Comparison of ENCODE assay signal across 22 mouse cellular contexts in genomic region chr4:133223875-133224274, GRCm38 (mm10). TPM values are rescaled to one million over a fixed set of nuclear protein-coding genes. Genes with fewer than 3 reads are reported as not detected.
DNase-seq lines count a peak whose midpoint lies in the region; ATAC-seq lines count a peak whose summit lies in the region.
"Had no signal": no experiment of that assay in that cellular context is flagged by ENCODE, and none has a peak within 500 bp of the region (broad histone marks: within the 10 kb centered on the region; RNA-seq: fewer than 3 reads in every experiment).

No protein-coding gene starts in this region.

- DNase-seq in lung, postnatal 25 days (ENCODE audit: low spot score): no peak
- DNase-seq in embryonic facial prominence, embryonic 10.5 days (ENCODE audit: low spot score): peak; percentile 33
- DNase-seq in left cerebral cortex, adult 8-10 months (ENCODE audit: low spot score in 2 of 2): no peak
- no peak for DNase-seq in urinary bladder, postnatal 10 days (ENCODE audit: low spot score)
- DNase-seq: adrenal gland, postnatal 10 days; cerebellum, adult 9-11 months; heart, postnatal 14 days; kidney, adult 18-20 months; kidney, postnatal 36 days; left cerebral cortex, postnatal 4 days; liver, embryonic 13.5 days; lung, postnatal 36 days had no signal

- peak overlapping the region; percentile 14; the same call in 1 of the 2 replicates for H3K9ac ChIP-seq in lung, embryonic 16.5 days (ENCODE audit: low read length)
- H3K9ac ChIP-seq in embryonic facial prominence, embryonic 15.5 days: no peak overlapping the region
- peak overlapping the region; percentile 48 for H3K9ac ChIP-seq in stomach, embryonic 16.5 days (ENCODE audit: low read length)
- H3K9ac ChIP-seq: forebrain, embryonic 12.5 days; liver, embryonic 13.5 days; neural tube, embryonic 12.5 days had no signal

- H3K4me3 ChIP-seq in lung, embryonic 16.5 days (ENCODE audit: low read length): no peak overlapping the region
- no peak overlapping the region for H3K4me3 ChIP-seq in embryonic facial prominence, embryonic 10.5 days
- H3K4me3 ChIP-seq in embryonic facial prominence, embryonic 15.5 days (replicated peaks): no peak overlapping the region
- no peak overlapping the region for H3K4me3 ChIP-seq in stomach, embryonic 16.5 days (replicated peaks; ENCODE audit: low read length)
- H3K4me3 ChIP-seq: forebrain, embryonic 12.5 days; liver, embryonic 13.5 days; neural tube, embryonic 12.5 days had no signal

- no peaks in the 10 kb centered on the region for H3K9me3 ChIP-seq in lung, embryonic 16.5 days (ENCODE audit: control insufficient read depth, low read length)
- H3K9me3 ChIP-seq in embryonic facial prominence, embryonic 10.5 days: no peaks in the 10 kb centered on the region
- H3K9me3 ChIP-seq in embryonic facial prominence, embryonic 15.5 days (replicated peaks): no peaks in the 10 kb centered on the region
- H3K9me3 ChIP-seq in stomach, embryonic 16.5 days (replicated peaks; ENCODE audit: control insufficient read depth, low read length): no peaks in the 10 kb centered on the region
- H3K9me3 ChIP-seq: forebrain, embryonic 12.5 days; liver, embryonic 13.5 days; neural tube, embryonic 12.5 days had no signal

- H3K36me3 ChIP-seq in lung, embryonic 16.5 days (ENCODE audit: control insufficient read depth, insufficient read depth, low read length): no peaks in the 10 kb centered on the region
- no peaks in the 10 kb centered on the region for H3K36me3 ChIP-seq in embryonic facial prominence, embryonic 10.5 days (replicated peaks)
- H3K36me3 ChIP-seq in embryonic facial prominence, embryonic 15.5 days: no peaks in the 10 kb centered on the region
- H3K36me3 ChIP-seq in stomach, embryonic 16.5 days (ENCODE audit: control insufficient read depth, insufficient read depth, low read length): no peaks in the 10 kb centered on the region
- H3K36me3 ChIP-seq: forebrain, embryonic 12.5 days; liver, embryonic 13.5 days; neural tube, embryonic 12.5 days had no signal

- peaks cover 4% of the 10 kb centered on the region; the same call in 1 of the 2 replicates for H3K27me3 ChIP-seq in lung, embryonic 16.5 days (ENCODE audit: control insufficient read depth, insufficient read depth, low read depth, low read length)
- H3K27me3 ChIP-seq in embryonic facial prominence, embryonic 10.5 days (replicated peaks; ENCODE audit: low read depth, poor library complexity, severe bottlenecking): peaks cover 49% of the 10 kb centered on the region
- H3K27me3 ChIP-seq in embryonic facial prominence, embryonic 15.5 days: peaks cover 15% of the 10 kb centered on the region
- no peaks in the 10 kb centered on the region for H3K27me3 ChIP-seq in stomach, embryonic 16.5 days (ENCODE audit: control insufficient read depth, insufficient read depth, low read length)

- no peak overlapping the region for H3K4me2 ChIP-seq in lung, embryonic 16.5 days (ENCODE audit: low read depth, low read length)
- no peak overlapping the region for H3K4me2 ChIP-seq in embryonic facial prominence, embryonic 15.5 days (replicated peaks)
- H3K4me2 ChIP-seq in stomach, embryonic 16.5 days (ENCODE audit: low read depth, low read length): no peak overlapping the region
- H3K4me2 ChIP-seq: forebrain, embryonic 12.5 days; heart, embryonic 11.5 days; liver, embryonic 13.5 days; neural tube, embryonic 12.5 days had no signal

- WGBS in lung, embryonic 16.5 days: 34% methylated on average over 5 of the region's 5 CpGs
- WGBS in embryonic facial prominence, embryonic 10.5 days: 42% methylated on average over 5 of the region's 5 CpGs
- WGBS in embryonic facial prominence, embryonic 15.5 days: 36% methylated on average over 5 of the region's 5 CpGs
- WGBS in stomach, embryonic 16.5 days: 38% methylated on average over 5 of the region's 5 CpGs

- H3K4me1 ChIP-seq in lung, embryonic 16.5 days (replicated peaks; ENCODE audit: control insufficient read depth, insufficient read depth, low read length): peaks cover 4% of the 10 kb centered on the region
- peaks cover 54% of the 10 kb centered on the region for H3K4me1 ChIP-seq in embryonic facial prominence, embryonic 10.5 days
- peaks cover 39% of the 10 kb centered on the region for H3K4me1 ChIP-seq in embryonic facial prominence, embryonic 15.5 days
- H3K4me1 ChIP-seq in stomach, embryonic 16.5 days (ENCODE audit: control insufficient read depth, insufficient read depth, low read length): peaks cover 12% of the 10 kb centered on the region

- no peak overlapping the region for H3K27ac ChIP-seq in lung, embryonic 16.5 days (ENCODE audit: low read length)
- peak overlapping the region; percentile 65 for H3K27ac ChIP-seq in embryonic facial prominence, embryonic 10.5 days (replicated peaks)
- peak overlapping the region; percentile 52 for H3K27ac ChIP-seq in embryonic facial prominence, embryonic 15.5 days (replicated peaks)
- peak overlapping the region; percentile 78; the same call in 1 of the 2 replicates for H3K27ac ChIP-seq in stomach, embryonic 16.5 days (ENCODE audit: low read length)
- H3K27ac ChIP-seq: forebrain, embryonic 12.5 days; liver, embryonic 13.5 days; neural tube, embryonic 12.5 days had no signal

- ATAC-seq in lung, embryonic 16.5 days (ENCODE audit: low read depth): peak; percentile 51
- no peak for ATAC-seq in embryonic facial prominence, embryonic 15.5 days (ENCODE audit: insufficient number of reproducible peaks, low FRiP score, low TSS enrichment, low read depth)
- ATAC-seq in stomach, embryonic 16.5 days (ENCODE audit: insufficient read depth, low FRiP score): peak; percentile 70; the same call in 1 of the 2 replicates

RNA-seq across cellular contexts. Expression of gene Gpr3, which starts 11.5 kb away (rescaled TPM):
- polyA plus RNA-seq in lung, embryonic 16.5 days (2015; fragmentation: Nextera tagmentation; extraction: Ambion mirVana): 0.15 TPM in 1 of 2 replicates, not detected in the other
- polyA plus RNA-seq in embryonic facial prominence, embryonic 10.5 days (2016; fragmentation: Nextera tagmentation; extraction: Ambion mirVana): 0.11 and 0.57 TPM in 2 replicates
- 0.07 and 0.24 TPM in 2 replicates for polyA plus RNA-seq in embryonic facial prominence, embryonic 15.5 days (2015; fragmentation: Nextera tagmentation; extraction: Ambion mirVana)
- polyA plus RNA-seq in stomach, embryonic 16.5 days (2015; fragmentation: Nextera tagmentation; extraction: Ambion mirVana): 0.12 TPM in 1 of 2 replicates, not detected in the other
- total RNA-seq in left cerebral cortex, adult 8-10 months (2022): 1 to 10 TPM; 6.0 to 9.0 (median 6.9) TPM
- total RNA-seq: gastrocnemius, adult 8-10 months had no signal
- polyA plus RNA-seq: liver, embryonic 13.5 days; small intestine, adult 2 months; thymus, postnatal 0 days had no signal

RNA-seq across cellular contexts. Expression of gene Cd164l2, which starts 11.9 kb away (rescaled TPM):
- polyA plus RNA-seq in lung, embryonic 16.5 days (2015; fragmentation: Nextera tagmentation; extraction: Ambion mirVana): 7.7 and 13.2 TPM in 2 replicates
- polyA plus RNA-seq in embryonic facial prominence, embryonic 10.5 days (2016; fragmentation: Nextera tagmentation; extraction: Ambion mirVana): 3.0 and 5.2 TPM in 2 replicates
- 8.8 and 9.3 TPM in 2 replicates for polyA plus RNA-seq in embryonic facial prominence, embryonic 15.5 days (2015; fragmentation: Nextera tagmentation; extraction: Ambion mirVana)
- polyA plus RNA-seq in stomach, embryonic 16.5 days (2015; fragmentation: Nextera tagmentation; extraction: Ambion mirVana): 9.2 and 9.5 TPM in 2 replicates
- 1 to 10 TPM; 3.7 to 6.9 (median 3.8) TPM for total RNA-seq in left cerebral cortex, adult 8-10 months (2022)
- total RNA-seq: granulocyte monocyte progenitor cell, adult 5-6 weeks; heart, postnatal 14 days had no signal

RNA-seq across cellular contexts. Expression of gene Map3k6, which starts 16.7 kb away (rescaled TPM):
- 4.2 and 4.3 TPM in 2 replicates for polyA plus RNA-seq in lung, embryonic 16.5 days (2015; fragmentation: Nextera tagmentation; extraction: Ambion mirVana)
- 1.7 and 1.8 TPM in 2 replicates for polyA plus RNA-seq in embryonic facial prominence, embryonic 10.5 days (2016; fragmentation: Nextera tagmentation; extraction: Ambion mirVana)
- 17.4 and 20.6 TPM in 2 replicates for polyA plus RNA-seq in embryonic facial prominence, embryonic 15.5 days (2015; fragmentation: Nextera tagmentation; extraction: Ambion mirVana)
- polyA plus RNA-seq in stomach, embryonic 16.5 days (2015; fragmentation: Nextera tagmentation; extraction: Ambion mirVana): 17.1 and 21.0 TPM in 2 replicates
- 1 to 10 TPM; 3.6 to 6.6 (median 5.8) TPM for total RNA-seq in left cerebral cortex, adult 8-10 months (2022)

RNA-seq across cellular contexts. Expression of gene Sytl1, which starts 39.0 kb away (rescaled TPM):
- polyA plus RNA-seq in lung, embryonic 16.5 days (2015; fragmentation: Nextera tagmentation; extraction: Ambion mirVana): 2.4 and 3.0 TPM in 2 replicates
- polyA plus RNA-seq in embryonic facial prominence, embryonic 10.5 days (2016; fragmentation: Nextera tagmentation; extraction: Ambion mirVana): 1.3 and 1.6 TPM in 2 replicates
- 39.7 and 40.2 TPM in 2 replicates for polyA plus RNA-seq in embryonic facial prominence, embryonic 15.5 days (2015; fragmentation: Nextera tagmentation; extraction: Ambion mirVana)
- 52.0 and 76.1 TPM in 2 replicates for polyA plus RNA-seq in stomach, embryonic 16.5 days (2015; fragmentation: Nextera tagmentation; extraction: Ambion mirVana)
- 1 to 10 TPM; 3.4 to 5.3 (median 4.1) TPM for total RNA-seq in left cerebral cortex, adult 8-10 months (2022)

RNA-seq across cellular contexts. Expression of gene Tmem222, which starts 53.7 kb away (rescaled TPM):
- 75.9 and 79.3 TPM in 2 replicates for polyA plus RNA-seq in lung, embryonic 16.5 days (2015; fragmentation: Nextera tagmentation; extraction: Ambion mirVana)
- polyA plus RNA-seq in embryonic facial prominence, embryonic 10.5 days (2016; fragmentation: Nextera tagmentation; extraction: Ambion mirVana): 81.4 and 86.7 TPM in 2 replicates
- 79.1 and 87.8 TPM in 2 replicates for polyA plus RNA-seq in embryonic facial prominence, embryonic 15.5 days (2015; fragmentation: Nextera tagmentation; extraction: Ambion mirVana)
- polyA plus RNA-seq in stomach, embryonic 16.5 days (2015; fragmentation: Nextera tagmentation; extraction: Ambion mirVana): 71.3 and 74.3 TPM in 2 replicates
- 10 to 100 TPM; 84.3 to 91.2 (median 87.4) TPM for total RNA-seq in left cerebral cortex, adult 8-10 months (2022)
